Mouse (Mus musculus): ENCODE results near the gene Qrfp.

- no peak for TF ChIP-seq POLR2A (IDR thresholded peaks at IDR 0.05; ENCODE audit: control insufficient read depth, low read depth, low read length)
- TF ChIP-seq CTCF (IDR thresholded peaks at IDR 0.05; ENCODE audit: control insufficient read depth, insufficient read depth, insufficient replicate concordance, low read depth, low read length) = no peak; the same call in 1 of the 2 replicates
Observed at GRCm38 (mm10) chr2:31847908-31848307, 37.5 kb upstream of the Qrfp start.

All from testis, adult 2 months (tissue).